In the genomic region with DNA sequence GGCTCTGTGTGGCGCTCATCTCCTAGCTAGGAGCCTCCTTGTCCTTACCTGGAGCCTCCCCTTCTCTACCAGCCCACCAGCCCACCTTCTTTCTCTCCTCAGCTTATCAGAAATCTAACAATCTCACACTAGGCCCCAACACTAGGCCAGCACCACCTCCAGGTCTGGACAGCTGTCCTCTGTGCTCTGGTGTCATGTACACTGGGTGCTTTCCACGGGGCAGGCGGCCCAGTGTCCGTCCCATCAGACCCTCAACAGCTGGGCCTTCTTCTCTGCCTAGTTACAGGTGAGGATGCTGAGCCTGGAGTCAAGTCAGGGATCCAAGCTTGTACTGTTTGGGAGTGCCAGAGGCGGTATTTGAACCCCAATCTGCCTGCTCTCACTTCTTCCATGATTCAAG, we compare ENCODE assay signal across 16 mouse cellular contexts. TPM values are rescaled to one million over a fixed set of nuclear protein-coding genes. Genes with fewer than 3 reads are reported as not detected.
DNase-seq lines count a peak whose midpoint lies in the region; ATAC-seq and TF ChIP-seq lines count a peak whose summit lies in the region.
"Had no signal": no experiment of that assay in that cellular context is flagged by ENCODE, and none has a peak within 500 bp of the region (broad histone marks: within the 10 kb centered on the region; RNA-seq: fewer than 3 reads in every experiment).

No protein-coding gene starts in this region.

- peaks cover 4% of the 10 kb centered on the region; the same call in 1 of the 2 replicates for H3K9me3 ChIP-seq in hindbrain, embryonic 10.5 days
- H3K9me3 ChIP-seq in hindbrain, postnatal 0 days (ENCODE audit: low read length): no peaks in the 10 kb centered on the region
- H3K9me3 ChIP-seq in lung, postnatal 0 days (ENCODE audit: low read length): no peaks in the 10 kb centered on the region

- H3K4me1 ChIP-seq in heart, adult 2 months (ENCODE audit: control insufficient read depth, insufficient read depth, low read length): peaks cover 52% of the 10 kb centered on the region
- peaks cover 93% of the 10 kb centered on the region for H3K4me1 ChIP-seq in hindbrain, embryonic 10.5 days (replicated peaks)
- H3K4me1 ChIP-seq in hindbrain, postnatal 0 days (ENCODE audit: insufficient read depth, low read length): peaks cover 19% of the 10 kb centered on the region; the same call in 1 of the 2 replicates
- peaks cover 28% of the 10 kb centered on the region; the same call in 1 of the 2 replicates for H3K4me1 ChIP-seq in lung, postnatal 0 days (ENCODE audit: insufficient read depth, low read depth, low read length)

- intact Hi-C loops in heart, adult 2 months (cut with DNase I): no loop called here

- peak in 1 of 2 experiments; percentile 3 for DNase-seq in heart, adult 2 months
- no peak for DNase-seq in heart, postnatal 4 days
- no peak for DNase-seq in hindbrain, embryonic 10.5 days (ENCODE audit: low spot score)
- no peak for DNase-seq in hindbrain, postnatal 0 days (ENCODE audit: low spot score)
- no peak for DNase-seq in lung, postnatal 0 days (ENCODE audit: low spot score)
- no peak for DNase-seq in lung, postnatal 14 days
- no peak for DNase-seq in cerebellum, postnatal 25 days
- DNase-seq: adrenal gland, postnatal 25 days; cerebellum, adult 18-20 months; cerebellum, postnatal 36 days; midbrain, embryonic 14.5 days; spleen, adult 18-20 months; thymus, postnatal 36 days had no signal

- no peak overlapping the region for H3K4me3 ChIP-seq in heart, adult 2 months
- no peak overlapping the region for H3K4me3 ChIP-seq in hindbrain, embryonic 10.5 days
- no peak overlapping the region for H3K4me3 ChIP-seq in hindbrain, postnatal 0 days (ENCODE audit: low read length)
- no peak overlapping the region for H3K4me3 ChIP-seq in lung, postnatal 0 days (ENCODE audit: low read depth, low read length)
- H3K4me3 ChIP-seq: megakaryocyte, embryonic 14.5 days had no signal

- no peaks in the 10 kb centered on the region; the same call in none of the 2 replicates for H3K79me2 ChIP-seq in heart, adult 2 months (replicated peaks; ENCODE audit: control insufficient read depth, insufficient read depth, low read length)

- peak overlapping the region; percentile 73 for H3K27ac ChIP-seq in heart, adult 2 months
- H3K27ac ChIP-seq in hindbrain, embryonic 10.5 days: peak overlapping the region; percentile 40; the same call in 1 of the 2 replicates
- no peak overlapping the region for H3K27ac ChIP-seq in hindbrain, postnatal 0 days
- H3K27ac ChIP-seq in lung, postnatal 0 days (ENCODE audit: low read length): peak overlapping the region; percentile 55
- H3K27ac ChIP-seq: liver, embryonic 14.5 days had no signal

- no peaks in the 10 kb centered on the region for H3K27me3 ChIP-seq in heart, adult 2 months (ENCODE audit: control insufficient read depth, insufficient read depth, low read length)
- H3K27me3 ChIP-seq in hindbrain, embryonic 10.5 days (ENCODE audit: insufficient read depth, poor library complexity, severe bottlenecking): peaks cover 14% of the 10 kb centered on the region; the same call in 1 of the 2 replicates
- H3K27me3 ChIP-seq in hindbrain, postnatal 0 days (ENCODE audit: insufficient read depth, low read length): no peaks in the 10 kb centered on the region
- H3K27me3 ChIP-seq in lung, postnatal 0 days (replicated peaks; ENCODE audit: insufficient read depth, low read length): no peaks in the 10 kb centered on the region
- H3K27me3 ChIP-seq: CH12.LX had no signal

- peak overlapping the region; percentile 37; the same call in 1 of the 2 replicates for H3K9ac ChIP-seq in heart, adult 2 months (ENCODE audit: low read depth, low read length)
- no peak overlapping the region for H3K9ac ChIP-seq in hindbrain, postnatal 0 days (replicated peaks; ENCODE audit: low read length)
- H3K9ac ChIP-seq in lung, postnatal 0 days (replicated peaks; ENCODE audit: low read depth): no peak overlapping the region
- H3K9ac ChIP-seq: liver, embryonic 14.5 days had no signal

- no peak overlapping the region for H3K4me2 ChIP-seq in hindbrain, postnatal 0 days (ENCODE audit: low read depth, low read length)
- no peak overlapping the region for H3K4me2 ChIP-seq in lung, postnatal 0 days (replicated peaks; ENCODE audit: low read depth, low read length)

- H3K36me3 ChIP-seq in heart, adult 2 months (ENCODE audit: control insufficient read depth, insufficient read depth, low read length): peaks cover 8% of the 10 kb centered on the region; the same call in 1 of the 2 replicates
- peaks cover 20% of the 10 kb centered on the region for H3K36me3 ChIP-seq in hindbrain, embryonic 10.5 days
- no peaks in the 10 kb centered on the region for H3K36me3 ChIP-seq in hindbrain, postnatal 0 days (ENCODE audit: insufficient read depth, low read length)
- H3K36me3 ChIP-seq in lung, postnatal 0 days (ENCODE audit: insufficient read depth, low read length): no peaks in the 10 kb centered on the region

- ATAC-seq in hindbrain, postnatal 0 days: no peak
- no peak for ATAC-seq in lung, postnatal 0 days

- 86% methylated on average over 5 of the region's 5 CpGs for WGBS in heart, adult 2 months
- 96% methylated on average over 5 of the region's 5 CpGs for WGBS in hindbrain, embryonic 10.5 days
- WGBS in hindbrain, postnatal 0 days: 97% methylated on average over 5 of the region's 5 CpGs
- 90% methylated on average over 5 of the region's 5 CpGs for WGBS in lung, postnatal 0 days

- no peak for TF ChIP-seq EP300 in heart, adult 2 months (IDR thresholded peaks at IDR 0.05; ENCODE audit: insufficient read depth, low read depth, low read length)
- TF ChIP-seq EP300 in lung, postnatal 0 days (IDR thresholded peaks at IDR 0.05): no peak

- no peak for TF ChIP-seq CTCF in heart, adult 2 months (IDR thresholded peaks at IDR 0.05)
- no peak for TF ChIP-seq CTCF in hindbrain, postnatal 0 days (IDR thresholded peaks at IDR 0.05; ENCODE audit: low read depth)
- no peak for TF ChIP-seq CTCF in lung, postnatal 0 days (IDR thresholded peaks at IDR 0.05)

- no peak for TF ChIP-seq POLR2A in heart, adult 2 months (IDR thresholded peaks at IDR 0.05; ENCODE audit: insufficient read depth, low read depth, low read length)

RNA-seq across cellular contexts. Expression of gene Sh3pxd2a, which starts 5.0 kb away (rescaled TPM):
- 10 to 100 TPM; 52.3 to 53.2 TPM for total RNA-seq in heart, adult 2 months (2021)
- polyA plus RNA-seq in heart, adult 2 months (2012; rRNA removed): 36.1 and 40.3 TPM in 2 replicates
- total RNA-seq in heart, postnatal 4 days (2021): 10 to 100 TPM; 91.0 to 95.1 TPM
- polyA plus RNA-seq in hindbrain, embryonic 10.5 days (2016; fragmentation: Nextera tagmentation; extraction: Ambion mirVana): 2.7 TPM in 2 replicates
- 21.9 and 25.5 TPM in 2 replicates for total RNA-seq in hindbrain, postnatal 0 days (2014; rRNA removed)
- 1.4 and 1.8 TPM in 2 replicates for polyA plus RNA-seq in hindbrain, postnatal 0 days (2015; fragmentation: Nextera tagmentation; extraction: Ambion mirVana)
- polyA plus RNA-seq in lung, postnatal 0 days (2015; fragmentation: Nextera tagmentation; extraction: Ambion mirVana): 5.6 and 6.4 TPM in 2 replicates
